Mouse (Mus musculus) forebrain, embryonic 13.5 days (tissue): Measurements from ENCODE around the gene Clpb. TPM values are rescaled to one million over a fixed set of nuclear protein-coding genes. Genes with fewer than 3 reads are reported as not detected.
A peak's percentile ranks its signal among the peaks of the same experiment; 100 is the strongest.

Source experiments
- ATAC-seq: fragments of 200-750 bp; cut with Nextera tagmentation; 2 replicates; pipeline ENCODE4 v1.8.0; 2017
- H3K27ac ChIP-seq: fragments of 300-500 bp; sonication (generic); 2 replicates; pipeline ENCODE4 v1.5.1; 2015; ENCODE audit warnings: inconsistent platforms, mild to moderate bottlenecking, moderate library complexity
- H3K27me3 ChIP-seq: fragments of 300-500 bp; sonication (generic); 2 replicates; pipeline ENCODE4 v1.6.1; 2015; ENCODE audit warnings: mild to moderate bottlenecking, inconsistent platforms
- H3K36me3 ChIP-seq: fragments of 300-500 bp; sonication (generic); 2 replicates; pipeline ENCODE4 v1.6.1; 2015; ENCODE audit warnings: mild to moderate bottlenecking, inconsistent platforms; ENCODE audit not compliant: poor library complexity, severe bottlenecking
- H3K4me1 ChIP-seq: fragments of 300-500 bp; sonication (generic); 2 replicates; pipeline ENCODE4 v1.6.1; 2015; ENCODE audit warnings: inconsistent platforms
- H3K4me2 ChIP-seq: fragments of 300-500 bp; sonication (generic); 2 replicates; pipeline ENCODE4 v1.6.1; 2015; ENCODE audit warnings: inconsistent platforms, mild to moderate bottlenecking, moderate library complexity
- H3K4me3 ChIP-seq: fragments of 300-500 bp; sonication (generic); 2 replicates; pipeline ENCODE4 v1.5.1; 2015; ENCODE audit warnings: mild to moderate bottlenecking, inconsistent platforms
- H3K9ac ChIP-seq: fragments of 300-500 bp; sonication (generic); 2 replicates; pipeline ENCODE4 v1.6.1; 2015; ENCODE audit warnings: mild to moderate bottlenecking, inconsistent platforms
- H3K9me3 ChIP-seq: fragments of 300-500 bp; sonication (generic); replicated peaks from 2 replicates; pipeline ENCODE4 v1.6.1; 2016; ENCODE audit warnings: inconsistent platforms
- WGBS: fragments of 180-500 bp; shearing (Covaris S2); methylation state at CpG from one replicate; pipeline ENCODE4 v1.1.7; 2015; 5-methylcytosine and 5-hydroxymethylcytosine counted together
- polyA plus RNA-seq: library from polyadenylated mRNA; unstranded; fragments of >200 nt; fragmentation: Nextera tagmentation; extraction: Ambion mirVana; gene quantifications from 2 replicates; pipeline ENCODE4 v1.2.1, GENCODE M21; 2015

Clpb gene
- polyA plus RNA-seq, 1 experiment from 2014 or later: 35.4 TPM

DNA sequence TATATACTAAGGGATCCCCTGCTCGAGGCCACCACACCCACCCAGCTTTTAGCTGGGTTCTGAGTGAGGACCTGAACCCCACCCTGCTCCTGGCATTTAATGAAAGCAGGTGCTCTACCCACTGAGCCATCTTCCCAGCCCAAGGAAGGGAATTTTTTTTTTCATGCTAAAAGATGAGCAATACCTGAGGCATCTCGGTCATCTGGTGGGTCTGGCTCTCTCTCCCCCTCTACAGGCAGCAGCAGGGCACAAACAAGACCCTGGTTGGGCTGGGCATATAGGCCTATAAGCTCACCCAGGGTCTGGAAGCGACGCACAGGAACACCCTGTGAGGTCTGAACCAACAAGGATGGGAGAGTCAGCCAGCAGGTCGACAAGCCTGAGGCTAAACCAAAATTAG, 169.9 kb downstream of the Clpb start:
- Histone ChIP-seq H3K4me2 (no peak overlapping the region), H3K9ac (no peak overlapping the region), H3K27ac (peak overlapping the region; percentile 57; the same call in 1 of the 2 replicates), H3K4me1 (peaks cover 46% of the 10 kb centered on the region), H3K36me3 (peaks cover 50% of the 10 kb centered on the region), H3K27me3 (0 out of 2 replicates have a peak, but pooled peaks cover 2% of the 10 kb centered on the region), H3K9me3 (no peaks in the 10 kb centered on the region), H3K4me3 (no peak overlapping the region)
- WGBS: 65% methylated on average over 5 of the region's 5 CpGs
- ATAC-seq: no peak

GRCm38 (mm10) chr7:101833916-101834584, 170.6 kb downstream of the Clpb start:
- Histone ChIP-seq H3K4me1 (peaks cover 50% of the 10 kb centered on the region), H3K9ac (no peak overlapping the region), H3K9me3 (no peaks in the 10 kb centered on the region), H3K36me3 (peaks cover 43% of the 10 kb centered on the region), H3K27me3 (0 out of 2 replicates have a peak, but pooled peaks cover 2% of the 10 kb centered on the region), H3K4me3 (no peak overlapping the region), H3K4me2 (peak overlapping the region; percentile 97), H3K27ac (peak overlapping the region; percentile 57)
- WGBS: 60% methylated on average over 3 of the region's 3 CpGs
- peak; percentile 41; the same call in 1 of the 2 replicates for ATAC-seq

DNA sequence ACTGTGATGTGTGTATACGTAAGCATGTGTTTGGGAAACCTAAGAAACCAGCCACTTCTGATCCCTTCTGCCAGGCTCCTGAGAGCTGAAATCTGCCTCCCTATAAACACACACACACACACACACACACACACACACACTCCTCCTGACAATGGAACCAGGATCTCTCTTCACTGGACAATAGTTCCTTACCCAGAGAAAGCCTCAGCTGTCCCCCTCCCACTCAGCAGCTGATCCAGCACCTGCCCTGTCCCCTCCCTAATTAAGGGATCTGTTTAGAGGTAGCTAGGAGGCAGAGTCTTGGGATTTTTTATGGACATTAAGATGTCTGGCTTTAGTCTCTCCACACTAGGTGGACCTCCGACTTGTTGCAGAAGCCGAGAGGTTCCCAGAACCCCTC, 171.5 kb downstream of the Clpb start:
- Histone ChIP-seq H3K4me3 (peak overlapping the region; percentile 71), H3K36me3 (peaks cover 35% of the 10 kb centered on the region), H3K27me3 (0 out of 2 replicates have a peak, but pooled peaks cover 2% of the 10 kb centered on the region), H3K4me2 (peak overlapping the region; percentile 97), H3K27ac (peak overlapping the region; percentile 57), H3K9ac (peak overlapping the region; percentile 46), H3K9me3 (no peaks in the 10 kb centered on the region), H3K4me1 (peaks cover 50% of the 10 kb centered on the region)
- no peak for ATAC-seq
- WGBS: 63% methylated on average over 3 of the region's 3 CpGs

GRCm38 (mm10) chr7:101835457-101836109, 172.2 kb downstream of the Clpb start:
- peaks cover 50% of the 10 kb centered on the region for H3K4me1 ChIP-seq
- H3K9ac ChIP-seq: peak overlapping the region; percentile 90
- 46% methylated on average over 5 of the region's 5 CpGs for WGBS

GRCm38 (mm10) chr7:101836271-101837153, 173.1 kb downstream of the Clpb start:
- H3K4me2 ChIP-seq: peak overlapping the region; percentile 97
- H3K27ac ChIP-seq: peak overlapping the region; percentile 84
- no peaks in the 10 kb centered on the region for H3K9me3 ChIP-seq
- peaks cover 19% of the 10 kb centered on the region for H3K36me3 ChIP-seq
- H3K27me3 ChIP-seq: 0 out of 2 replicates have a peak, but pooled peaks cover 2% of the 10 kb centered on the region
- peaks cover 50% of the 10 kb centered on the region for H3K4me1 ChIP-seq
- peak overlapping the region; percentile 71 for H3K4me3 ChIP-seq
- peak overlapping the region; percentile 90 for H3K9ac ChIP-seq
- 0% methylated on average over 51 of the region's 63 CpGs for WGBS
- ATAC-seq: peak; percentile 60

More at GRCm38 (mm10) chr7:101835457-101836109, 172.2 kb downstream of the Clpb start:
- no peaks in the 10 kb centered on the region for H3K9me3 ChIP-seq
- peak overlapping the region; percentile 97 for H3K4me2 ChIP-seq
- 0 out of 2 replicates have a peak, but pooled peaks cover 2% of the 10 kb centered on the region for H3K27me3 ChIP-seq
- no peak for ATAC-seq
- H3K36me3 ChIP-seq: peaks cover 28% of the 10 kb centered on the region
- peak overlapping the region; percentile 71 for H3K4me3 ChIP-seq
- peak overlapping the region; percentile 84; the same call in 1 of the 2 replicates for H3K27ac ChIP-seq

GRCm38 (mm10) chr7:101837154-101837605, 173.7 kb downstream of the Clpb start:
- Histone ChIP-seq H3K27me3 (0 out of 2 replicates have a peak, but pooled peaks cover 2% of the 10 kb centered on the region), H3K4me1 (peaks cover 50% of the 10 kb centered on the region), H3K4me3 (peak overlapping the region; percentile 71), H3K36me3 (peaks cover 12% of the 10 kb centered on the region), H3K9me3 (no peaks in the 10 kb centered on the region), H3K4me2 (peak overlapping the region; percentile 97), H3K27ac (peak overlapping the region; percentile 72), H3K9ac (peak overlapping the region; percentile 90)
- peak; percentile 8; the same call in 1 of the 2 replicates for ATAC-seq
- under 1% methylated on average over 20 of the region's 20 CpGs for WGBS

DNA sequence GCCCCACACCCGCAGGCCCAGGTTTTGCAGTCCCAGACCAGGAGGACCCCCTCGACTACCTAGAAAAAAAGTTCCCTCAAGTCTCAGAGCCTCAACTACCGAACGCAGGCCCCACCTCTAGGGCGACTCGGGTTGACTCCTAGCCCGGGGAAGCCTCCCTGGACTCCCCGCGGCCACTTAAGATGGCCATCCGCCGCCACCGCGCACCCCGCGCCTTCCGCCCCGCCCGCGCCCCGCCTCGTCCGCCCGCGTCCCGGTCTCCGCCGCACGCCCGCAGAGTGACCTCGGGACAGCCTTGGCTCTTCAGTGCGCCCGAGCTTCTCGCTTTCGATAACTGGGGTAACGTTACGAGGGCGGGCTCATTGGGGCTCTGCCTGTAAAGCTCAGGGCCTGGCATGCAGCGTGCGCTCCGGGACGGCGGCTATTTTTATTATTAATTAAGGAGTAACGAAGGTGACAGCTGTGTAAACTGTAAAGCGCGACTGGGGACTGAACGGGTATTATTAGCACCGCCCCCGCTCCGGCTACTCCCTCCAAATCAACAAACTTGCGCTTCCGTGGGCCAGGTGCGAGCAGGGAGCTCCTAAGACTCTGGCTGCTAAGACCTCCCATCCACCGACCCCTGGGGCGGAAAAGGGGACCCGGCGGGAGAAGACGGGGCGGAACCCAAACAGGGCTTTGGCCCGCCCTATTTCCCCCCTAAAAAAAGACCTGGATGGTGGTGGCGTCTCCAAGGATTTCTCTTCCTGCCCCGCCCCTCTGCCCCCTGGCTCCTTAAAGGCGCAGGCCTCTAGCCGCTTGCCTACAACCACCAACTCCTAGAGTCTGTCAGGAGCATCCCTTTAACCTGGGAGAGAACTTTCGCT, 174.4 kb downstream of the Clpb start, which contains the start of gene Inppl1:
Gene Inppl1, minus strand, starts transcription at position 624 of the 866 bp plus-strand sequence.
- ATAC-seq: peak; percentile 76

DNA sequence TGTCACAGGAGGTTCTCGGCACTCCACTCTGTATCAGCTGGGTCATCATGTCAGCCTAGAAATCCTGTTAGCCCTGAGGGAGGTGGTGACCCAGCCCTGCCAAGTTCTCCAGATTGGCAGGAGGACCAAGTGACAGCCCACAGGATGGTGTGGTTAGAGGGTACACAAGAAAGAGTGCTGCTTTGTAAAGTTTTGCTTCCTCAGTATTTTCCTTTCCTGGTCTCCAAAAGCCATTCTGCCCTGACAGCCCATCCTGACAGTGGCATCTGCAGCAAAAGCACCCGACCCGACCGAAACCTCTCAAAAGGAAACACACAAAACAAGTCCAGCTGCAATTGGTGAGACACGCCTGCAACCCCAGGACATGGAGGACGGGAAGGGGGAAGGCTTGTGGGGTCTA, 180.8 kb downstream of the Clpb start:
- H3K4me3 ChIP-seq: no peak overlapping the region
- H3K4me2 ChIP-seq: no peak overlapping the region
- no peak overlapping the region for H3K9ac ChIP-seq
- no peaks in the 10 kb centered on the region for H3K36me3 ChIP-seq
- no peaks in the 10 kb centered on the region for H3K4me1 ChIP-seq
- H3K27ac ChIP-seq: no peak overlapping the region
- no peak for ATAC-seq
- no peaks in the 10 kb centered on the region for H3K27me3 ChIP-seq
- WGBS: 83% methylated on average over 6 of the region's 6 CpGs
- H3K9me3 ChIP-seq: no peaks in the 10 kb centered on the region

More for the DNA sequence above, 174.4 kb downstream of the Clpb start, which contains the start of gene Inppl1:
- H3K9me3 ChIP-seq: no peaks in the 10 kb centered on the region
- peak within 1 kb of the TSS; percentile 72 for H3K27ac ChIP-seq
- H3K4me1 ChIP-seq: peaks cover 50% of the 10 kb centered on the region
- peaks cover 5% of the 10 kb centered on the region for H3K36me3 ChIP-seq
- 0 out of 2 replicates have a peak, but pooled peaks cover 2% of the 10 kb centered on the region for H3K27me3 ChIP-seq
- peak within 1 kb of the TSS; percentile 71 for H3K4me3 ChIP-seq
- under 1% methylated on average over 64 of the region's 64 CpGs for WGBS
- peak within 1 kb of the TSS; percentile 90 for H3K9ac ChIP-seq
- H3K4me2 ChIP-seq: peak within 1 kb of the TSS; percentile 97
